Mouse (Mus musculus) layer of hippocampus, adult 9-11 months (tissue): ENCODE measurements around the gene U2af1.

ENCODE experiments used
- DNase-seq: peaks from one replicate; pipeline ENCODE4 v3.0.0; 2022

U2af1 gene

DNA sequence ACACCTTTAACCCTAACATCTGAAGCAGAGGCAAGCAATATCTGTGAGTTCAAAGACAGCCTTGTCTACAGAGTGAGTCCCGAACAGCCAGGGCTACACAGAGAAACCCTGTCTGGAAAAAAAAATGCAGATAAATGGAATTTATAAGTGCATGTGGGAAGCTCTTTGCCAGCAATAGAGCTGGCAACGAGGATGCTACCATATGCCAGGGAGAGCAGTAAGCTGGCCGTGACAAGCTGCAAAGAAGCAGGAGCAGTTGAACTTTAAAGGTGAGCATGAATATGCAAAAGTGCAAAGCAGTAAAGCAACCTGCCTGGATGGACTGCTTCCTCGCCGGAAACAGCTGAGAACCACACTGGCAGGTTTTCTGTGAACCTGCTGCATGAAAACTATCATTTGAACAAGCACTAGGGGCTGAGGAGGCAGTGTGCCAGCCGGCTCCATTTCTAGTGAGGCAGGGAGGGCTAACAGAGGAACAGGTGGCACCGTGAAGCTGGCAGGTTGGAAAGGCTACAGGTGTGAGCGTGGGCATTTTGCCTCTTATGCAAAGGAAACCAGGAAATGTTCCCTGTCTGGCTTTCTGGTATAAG is 2.1 kb upstream of the U2af1 start:
- DNase-seq: peak; percentile 90

DNA sequence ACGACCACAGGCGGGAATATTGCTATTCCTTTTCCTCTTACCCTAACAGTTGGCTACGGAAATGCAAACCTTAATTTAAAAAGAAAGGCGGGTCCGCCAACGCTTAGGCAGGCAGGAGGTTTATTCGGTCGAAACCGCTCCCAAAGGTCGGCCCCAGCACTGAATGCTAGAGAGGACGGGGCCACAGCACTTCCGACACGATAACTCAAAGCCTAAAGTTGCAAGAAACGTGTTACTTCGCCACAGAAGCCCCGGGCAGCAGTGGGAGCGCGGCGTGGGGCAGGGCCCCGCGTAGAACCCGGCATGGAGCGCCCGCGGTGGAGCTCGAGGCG is 590 bp downstream of the U2af1 start:
- no peak for DNase-seq

DNA sequence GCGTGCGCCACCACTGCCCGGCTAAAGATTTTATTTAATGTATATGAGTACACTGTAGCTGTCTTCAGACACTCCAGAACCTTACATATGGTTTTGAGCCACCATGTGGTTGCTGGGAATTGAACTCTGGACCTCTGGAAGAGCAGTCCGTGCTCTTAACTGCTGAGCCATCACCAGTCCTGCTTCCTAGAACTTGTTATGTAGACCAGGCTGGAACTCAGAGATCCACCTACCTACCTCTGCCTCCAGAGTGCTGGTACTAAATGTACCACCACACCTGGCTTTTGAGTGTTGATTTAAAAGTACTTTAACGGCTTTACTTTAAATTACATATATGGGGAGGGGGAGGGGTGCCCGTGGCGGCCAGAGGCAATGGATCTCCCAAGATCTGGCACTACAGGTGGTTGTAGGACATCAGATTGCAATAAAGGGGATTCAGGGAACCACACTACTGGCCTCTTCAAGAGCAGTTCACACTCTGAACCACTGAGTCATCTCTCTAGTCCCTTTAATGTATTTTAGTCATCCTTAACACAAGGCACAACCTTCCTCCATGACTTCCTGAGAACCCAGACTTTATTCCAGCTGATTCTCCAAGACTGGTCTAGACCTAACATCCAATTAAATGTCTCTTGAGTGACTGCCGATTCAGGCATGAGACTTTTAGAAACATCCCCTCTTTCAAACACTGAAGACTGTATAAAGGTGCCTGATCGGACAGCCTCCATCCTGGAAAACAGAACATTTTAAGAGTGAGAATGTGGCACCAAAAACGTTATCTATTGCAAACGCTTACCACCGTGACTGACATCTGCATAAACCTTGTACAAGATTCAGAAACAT is 1.3 kb downstream of the U2af1 start:
- DNase-seq: no peak

DNA sequence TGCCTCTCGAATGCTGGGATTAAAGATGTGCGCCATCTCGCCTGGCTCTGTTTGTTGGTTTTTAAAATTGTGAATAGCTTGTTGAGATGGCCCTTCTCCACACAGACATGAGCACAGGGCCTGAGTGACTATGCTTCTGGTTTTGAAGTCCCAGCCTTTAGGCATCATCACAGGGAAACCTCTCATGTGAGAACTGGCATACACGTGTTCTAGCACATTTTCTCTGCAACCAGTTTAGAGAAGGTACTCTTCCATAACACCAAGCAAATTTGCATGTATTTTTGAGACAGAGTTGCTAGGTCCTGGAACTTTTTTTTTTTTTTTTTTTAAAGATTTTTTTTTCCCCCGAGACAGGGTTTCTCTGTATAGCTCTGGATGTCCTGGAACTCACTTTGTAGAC is 2.0 kb downstream of the U2af1 start:
- no peak for DNase-seq

DNA sequence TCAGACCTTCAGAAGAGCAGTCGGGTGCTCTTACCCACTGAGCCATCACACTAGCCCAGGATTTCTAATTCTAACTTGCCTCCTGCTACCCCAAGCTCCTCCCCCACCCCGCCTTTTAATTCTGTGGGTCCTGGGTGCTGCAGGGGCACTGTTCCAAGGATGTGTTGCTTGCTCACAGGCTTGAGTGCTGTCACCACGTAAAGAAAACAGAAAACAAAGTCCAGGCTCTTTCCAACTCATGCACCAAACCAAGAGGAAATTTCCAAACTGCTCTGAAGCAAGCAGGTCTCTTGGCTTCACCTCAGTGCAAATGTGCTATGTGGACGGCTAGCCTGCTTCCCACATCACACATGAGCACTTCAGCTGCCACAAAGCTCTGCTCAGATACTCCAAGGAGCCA is 3.3 kb downstream of the U2af1 start:
- no peak for DNase-seq

DNA sequence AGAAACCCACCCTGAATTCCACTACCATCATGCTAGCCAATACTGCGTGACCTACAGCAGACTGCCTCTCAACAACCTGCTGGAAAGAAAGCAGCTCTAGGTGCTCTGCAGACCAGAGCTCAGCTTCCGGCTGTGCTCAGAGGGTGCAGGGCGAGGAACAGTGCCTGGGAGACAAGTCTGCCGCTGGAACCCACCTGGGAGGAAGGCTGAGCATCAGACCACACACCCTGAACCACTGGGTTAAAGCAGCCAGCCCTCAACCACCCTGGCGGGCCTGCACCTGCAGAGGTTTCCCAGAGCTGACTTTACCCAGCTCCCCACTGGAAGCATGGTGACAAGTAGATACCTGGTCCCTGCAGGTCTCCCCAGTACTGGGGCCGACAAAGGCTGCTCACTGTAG is 5.4 kb downstream of the U2af1 start:
- no peak for DNase-seq

DNA sequence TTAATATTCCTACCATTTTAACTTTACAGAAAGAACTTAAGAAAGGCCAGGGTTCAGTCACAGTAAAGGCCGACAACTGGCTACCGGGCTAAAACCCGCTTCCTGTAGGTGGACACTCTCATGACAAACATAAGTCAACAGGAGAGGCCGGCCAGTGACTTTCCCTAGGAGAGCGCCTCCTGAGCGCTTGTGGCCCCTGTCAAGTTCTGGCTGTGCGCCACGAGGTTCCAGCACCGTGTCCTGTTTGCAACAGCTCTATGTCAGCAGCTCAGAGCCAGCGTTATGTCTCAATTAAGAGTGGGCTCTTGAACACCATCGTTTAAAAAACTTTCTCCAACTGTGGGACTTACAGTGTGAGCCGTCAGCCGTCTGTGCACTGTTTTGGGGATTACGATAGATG is 6.5 kb downstream of the U2af1 start:
- no peak for DNase-seq

DNA sequence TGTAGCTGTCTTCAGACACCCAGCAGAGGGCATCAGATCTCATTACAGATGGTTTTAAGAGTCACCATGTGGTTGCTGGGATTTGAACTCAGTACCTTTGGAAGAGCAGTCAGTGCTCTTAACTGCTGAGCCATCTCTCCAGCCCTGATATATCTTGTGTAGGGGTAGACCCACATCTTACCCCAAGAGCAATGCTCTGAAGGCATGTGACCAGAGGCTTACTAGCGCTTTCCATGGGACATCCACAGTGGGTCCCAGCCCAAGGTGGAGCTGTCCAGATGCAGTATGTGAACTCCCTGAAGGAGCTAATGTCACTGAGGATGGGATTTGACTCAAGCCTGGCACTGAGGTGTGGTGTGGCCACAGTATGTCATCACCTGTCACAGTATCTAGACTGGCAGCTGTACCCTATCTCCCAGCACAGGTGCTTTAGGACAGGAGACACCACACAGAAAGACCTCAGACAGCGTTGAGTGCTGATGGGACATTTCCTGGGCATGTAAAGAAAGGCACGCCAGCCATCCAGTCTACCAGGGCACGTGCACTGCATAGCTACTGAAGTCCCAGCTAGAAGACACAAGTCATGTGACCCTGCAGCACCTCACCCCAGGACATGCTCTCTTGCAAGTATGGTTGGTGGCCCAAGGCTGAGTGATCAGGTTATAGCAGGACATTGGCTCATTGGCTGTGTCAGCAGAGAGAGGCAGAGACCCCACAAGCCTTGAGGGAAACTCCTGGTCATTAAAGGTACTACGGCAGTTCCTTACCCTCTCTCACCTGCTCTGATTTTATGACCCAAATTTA is 12.3 kb downstream of the U2af1 start:
- DNase-seq: no peak

DNA sequence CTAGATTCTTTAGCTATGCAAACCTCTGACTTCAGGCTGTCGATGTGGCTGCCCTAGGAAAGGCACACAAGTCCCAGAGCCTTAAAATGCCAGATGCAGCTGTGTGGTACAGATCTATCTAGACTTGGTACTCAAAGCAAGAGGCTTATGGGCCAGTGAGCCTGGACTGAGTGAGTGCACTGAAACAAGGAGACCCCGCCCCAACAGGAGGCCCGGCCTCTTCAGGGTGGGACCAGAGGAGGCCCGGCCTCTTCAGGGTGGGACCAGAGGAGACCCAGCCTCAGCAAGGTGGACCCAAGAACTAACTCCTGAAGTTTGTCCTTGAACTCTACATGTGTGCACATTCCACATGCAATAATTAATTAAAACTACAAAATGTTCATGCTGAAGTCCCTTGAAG is 15.8 kb downstream of the U2af1 start:
- DNase-seq: no peak

DNA sequence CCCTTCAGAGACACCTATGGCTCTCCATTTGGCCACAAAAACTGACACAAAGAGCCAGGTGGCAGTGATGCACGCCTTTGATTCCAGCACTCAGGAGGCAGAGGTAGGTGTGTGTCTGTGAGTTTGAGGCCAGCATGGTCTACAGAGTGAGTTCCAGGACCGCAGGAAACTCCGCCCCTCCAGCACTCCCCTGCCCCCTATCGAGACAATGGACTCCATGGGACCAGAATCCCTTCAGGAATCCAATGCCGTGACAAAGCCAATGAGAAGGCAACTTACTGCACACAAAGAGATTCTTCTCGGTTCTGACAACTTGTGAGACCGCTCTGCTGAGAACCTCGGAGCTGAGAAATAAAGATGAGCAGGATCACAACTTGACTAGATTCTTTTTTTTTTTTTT is 16.4 kb downstream of the U2af1 start:
- no peak for DNase-seq

DNA sequence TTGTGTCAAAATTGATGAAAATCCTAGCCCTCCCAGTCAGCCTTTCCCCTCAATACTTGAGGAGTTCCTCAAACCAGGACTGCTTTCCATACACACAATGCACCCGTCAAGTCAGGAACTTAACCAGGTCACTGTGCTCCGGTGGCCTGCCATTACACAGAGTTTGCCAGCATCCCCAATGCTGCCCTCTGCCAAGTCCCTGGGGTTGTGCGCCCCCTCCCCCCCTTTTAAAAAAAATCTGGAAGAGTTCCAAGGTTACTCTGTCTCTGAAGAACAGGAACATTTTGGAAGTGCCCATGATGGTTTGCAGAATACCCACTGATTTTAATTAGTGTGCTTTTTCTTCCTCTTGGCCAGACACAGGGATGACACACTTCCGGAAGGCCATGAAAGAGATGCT is 19.0 kb downstream of the U2af1 start:
- no peak for DNase-seq

DNA sequence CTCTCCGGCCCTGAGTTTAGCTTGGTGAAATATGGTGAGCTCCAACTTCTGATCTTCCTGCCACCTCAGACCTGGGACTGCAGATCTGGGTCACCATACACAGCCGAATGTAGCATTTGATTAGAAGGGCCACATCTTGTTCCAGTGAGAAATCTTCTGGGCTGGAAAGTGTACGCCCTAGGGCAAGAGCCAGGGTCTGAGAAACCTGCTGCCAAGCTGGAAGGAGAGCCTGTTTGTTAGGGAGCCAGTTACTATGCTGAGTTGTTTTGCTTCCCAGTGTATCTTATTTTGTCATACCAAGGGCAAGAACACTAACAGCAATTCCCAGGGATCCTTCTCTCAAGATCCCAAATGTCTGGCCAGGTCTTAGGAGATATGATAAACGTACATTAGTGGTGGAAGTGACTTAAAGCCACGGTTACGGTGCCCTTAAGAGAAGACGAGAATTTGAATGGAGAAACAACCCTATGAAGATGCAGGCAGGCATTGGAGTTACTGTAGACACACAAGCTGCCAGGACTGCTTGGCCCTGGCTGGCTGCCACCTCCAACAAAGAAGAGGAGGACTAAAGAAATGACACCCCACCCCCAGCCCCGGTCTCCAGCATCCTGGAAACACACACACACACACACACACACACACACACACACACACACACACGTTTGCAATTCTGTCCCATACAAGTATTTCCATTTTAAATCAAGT is 20.7 kb downstream of the U2af1 start:
- DNase-seq: peak; percentile 52

DNA sequence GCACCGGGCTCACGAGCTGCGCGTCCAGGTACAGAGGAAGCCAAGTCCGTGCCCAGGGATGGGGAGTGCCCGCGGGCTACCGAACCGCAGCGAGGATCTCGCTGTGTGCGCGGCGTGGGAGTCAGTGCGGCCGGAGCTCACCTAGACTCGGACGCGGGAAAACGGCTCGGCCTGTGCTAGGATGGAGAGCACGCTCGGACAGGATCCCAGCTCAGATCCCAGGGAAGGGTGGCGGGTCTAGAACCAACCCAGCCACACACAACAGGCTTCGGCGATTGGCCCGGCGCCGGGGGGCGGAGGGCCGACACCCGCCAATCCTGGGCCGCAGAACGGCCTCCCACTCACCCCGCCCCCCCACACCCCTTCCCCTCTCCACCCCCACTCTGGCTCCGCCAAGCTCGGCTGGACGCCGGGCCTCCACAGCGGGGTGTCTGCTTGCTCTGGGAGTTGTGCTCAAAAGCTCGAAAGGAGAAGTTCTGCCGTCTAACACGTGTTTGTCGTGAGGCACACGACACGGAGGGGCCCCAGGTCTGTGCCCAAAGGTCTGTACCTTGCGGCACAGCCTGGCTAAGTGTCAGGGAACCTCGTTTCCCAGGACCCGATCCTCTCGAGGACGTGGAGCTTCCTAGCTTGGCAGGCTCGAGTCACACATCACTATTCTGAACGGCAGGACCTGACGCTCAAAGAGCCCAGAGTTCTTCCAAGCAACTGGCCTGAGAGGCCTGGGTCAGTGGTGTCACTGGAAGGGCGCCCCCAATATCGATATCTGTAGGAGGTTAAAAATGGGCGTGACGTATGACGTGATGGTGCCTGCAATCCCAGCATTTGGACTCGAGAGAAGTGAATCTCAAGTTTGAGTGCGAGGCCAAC is 21.5 kb downstream of the U2af1 start, which contains the start of gene Cbs:
Cbs (minus strand) TSS at position 297 of the 870 bp plus-strand sequence.
- DNase-seq: peak; percentile 71

DNA sequence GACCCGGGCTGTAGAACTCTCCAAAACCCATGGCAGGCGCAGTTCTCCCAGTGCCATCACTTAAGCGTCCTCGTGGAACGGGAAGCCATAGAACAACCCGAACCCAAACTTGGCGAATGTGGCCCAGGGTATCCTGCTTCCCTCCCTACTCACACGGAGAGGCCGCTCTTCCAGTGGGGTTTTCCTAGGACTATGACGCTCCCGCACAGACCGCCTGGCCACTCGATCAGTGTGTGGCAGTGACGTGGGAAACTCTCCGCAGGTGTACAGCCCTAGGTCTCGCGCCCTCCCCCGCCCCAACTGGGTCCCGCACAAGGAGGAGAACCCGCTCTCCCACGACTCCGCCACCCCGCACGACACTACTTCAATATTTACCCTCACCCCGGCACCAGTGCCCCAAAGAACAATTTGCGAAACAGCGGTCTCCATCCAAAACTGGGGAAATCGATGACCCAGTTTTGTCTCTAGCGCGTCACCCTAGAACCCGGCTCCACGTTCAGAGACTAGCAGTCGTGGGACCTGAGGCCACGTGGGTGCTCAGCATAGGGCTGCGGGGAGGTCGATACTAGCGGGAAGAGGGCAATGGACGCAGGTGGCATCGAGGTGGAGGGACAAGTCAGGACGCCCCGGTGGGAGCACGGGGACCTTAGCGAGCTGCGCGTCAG is 22.3 kb downstream of the U2af1 start:
- no peak for DNase-seq

DNA sequence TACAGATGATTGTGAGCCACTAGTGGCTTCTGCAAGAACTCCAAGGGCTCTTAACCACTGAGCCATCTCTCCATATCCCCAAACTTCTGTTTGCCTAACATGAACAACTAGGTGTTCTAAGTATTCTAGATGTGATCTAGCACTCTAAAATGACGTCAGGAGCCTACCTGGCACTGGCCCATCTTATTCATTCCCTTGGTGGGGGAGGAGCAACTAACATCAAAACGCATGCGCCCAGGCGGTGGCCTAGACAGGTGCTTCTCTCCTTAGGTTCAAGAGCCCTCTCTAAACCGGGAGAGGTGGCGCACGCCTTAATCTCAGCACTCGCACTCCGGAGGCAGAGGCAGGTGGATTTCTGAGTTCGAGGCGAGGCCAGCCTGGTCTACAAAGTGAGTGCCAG is 22.9 kb downstream of the U2af1 start:
- no peak for DNase-seq

DNA sequence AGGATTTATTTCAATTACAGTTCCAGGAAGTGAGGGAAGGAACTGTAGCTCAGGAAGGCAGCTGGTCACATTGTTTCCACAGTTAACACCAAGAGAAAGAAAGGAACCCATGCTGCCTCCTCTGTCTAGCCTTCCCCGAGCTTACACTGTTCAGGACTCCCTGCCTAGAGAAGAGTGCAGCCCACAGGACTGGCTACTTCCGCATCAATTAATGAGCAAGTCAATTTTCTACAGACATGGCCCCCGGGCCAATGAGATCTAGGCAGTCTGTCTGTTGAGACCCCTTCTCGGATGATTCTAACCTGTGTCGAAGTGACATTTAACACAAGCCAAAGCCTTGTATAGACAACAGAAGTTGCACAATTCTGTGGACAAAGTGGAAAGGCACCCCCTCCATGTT is 23.8 kb downstream of the U2af1 start:
- no peak for DNase-seq

DNA sequence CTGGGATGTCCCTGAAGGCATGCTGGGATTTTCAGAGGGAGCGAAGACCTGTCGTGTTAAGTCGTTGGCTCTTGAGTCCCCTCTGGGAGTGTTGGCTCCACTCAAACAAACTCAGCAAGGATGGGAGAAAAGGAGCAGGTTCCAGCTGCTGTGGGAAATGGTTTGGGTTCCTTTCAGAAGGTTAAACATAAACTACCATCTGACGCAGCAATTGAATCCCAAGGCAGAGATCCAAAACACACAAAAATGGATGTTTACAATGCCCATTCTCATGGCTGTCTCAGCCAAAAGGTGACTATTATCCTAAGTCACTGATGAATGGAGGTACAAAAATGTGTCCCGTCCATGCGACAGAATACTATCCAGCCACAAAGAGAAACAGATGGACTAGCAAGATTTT is 25.7 kb downstream of the U2af1 start:
- DNase-seq: no peak

DNA sequence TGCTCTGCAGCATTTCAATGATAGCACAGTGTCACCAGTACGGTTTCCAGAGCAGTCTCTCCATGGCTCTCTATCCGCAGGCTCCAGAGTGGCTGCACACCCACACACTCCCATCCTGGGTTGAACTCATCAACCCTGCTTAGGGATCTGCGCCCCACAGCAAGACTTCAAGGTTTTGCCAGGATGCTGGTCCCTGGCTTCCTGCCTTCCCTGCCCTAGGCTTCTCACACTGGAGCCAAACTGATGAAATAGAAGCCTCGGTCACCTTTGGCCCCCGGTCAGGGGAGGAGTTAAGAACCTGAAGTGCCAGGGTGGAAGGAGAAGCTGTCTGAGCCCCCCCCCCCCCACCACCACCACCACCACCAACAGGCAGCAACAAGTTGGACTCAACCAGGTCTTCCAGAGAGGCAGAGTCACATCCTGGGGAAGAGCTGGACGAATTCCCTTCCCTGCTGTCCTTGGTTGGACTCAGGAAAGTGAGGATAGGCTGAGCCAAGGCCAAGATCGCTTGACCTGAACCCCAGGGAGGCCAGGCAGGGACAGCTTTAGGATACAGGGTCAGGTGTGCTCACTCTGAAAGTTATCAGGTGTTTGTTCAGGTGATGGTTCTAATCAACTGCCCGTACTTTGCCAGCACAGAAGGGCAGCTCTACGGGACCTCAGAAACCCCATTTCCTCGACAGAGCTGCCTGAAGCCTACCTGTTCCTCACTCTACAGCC is 27.5 kb downstream of the U2af1 start:
- DNase-seq: no peak

DNA sequence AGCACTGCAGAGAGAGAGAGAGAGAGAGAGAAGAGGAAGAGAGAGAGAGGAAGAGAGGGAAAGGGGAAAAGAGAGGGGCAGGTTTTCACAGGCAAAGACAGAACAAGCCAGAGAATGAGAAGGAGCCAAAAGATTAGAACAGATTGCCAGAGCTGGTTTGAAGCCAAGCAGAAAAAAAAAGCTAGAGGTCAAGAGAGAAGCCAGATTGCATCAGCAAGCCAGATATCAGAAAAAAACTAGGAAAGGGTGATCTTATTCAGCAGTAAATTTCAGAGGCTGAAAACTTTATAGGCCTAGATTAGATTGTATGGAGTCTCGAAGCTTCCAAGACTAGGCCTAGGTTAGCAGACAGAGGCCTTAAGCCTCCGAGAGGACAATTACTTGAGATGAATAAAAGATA is 30.7 kb downstream of the U2af1 start:
- DNase-seq: no peak

DNA sequence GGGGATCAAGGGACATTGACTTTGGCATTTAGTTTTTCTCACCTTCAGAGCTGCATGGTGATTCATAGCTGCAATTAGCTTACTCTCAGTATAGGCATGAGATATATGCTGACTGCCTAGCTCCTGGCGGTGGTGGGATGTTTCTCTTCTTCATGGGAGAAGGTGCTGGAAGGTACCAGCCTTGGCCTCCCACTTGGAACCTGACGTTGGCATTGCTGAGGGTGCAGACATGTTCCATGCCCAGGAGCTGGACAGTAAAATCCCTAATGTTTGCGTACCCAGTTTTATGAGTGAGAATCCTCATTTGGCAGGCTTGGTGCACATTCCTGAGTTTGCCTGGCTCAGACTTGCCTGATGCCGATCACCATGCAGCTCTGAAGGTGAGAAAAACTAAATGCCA is 35.6 kb downstream of the U2af1 start:
- no peak for DNase-seq

DNA sequence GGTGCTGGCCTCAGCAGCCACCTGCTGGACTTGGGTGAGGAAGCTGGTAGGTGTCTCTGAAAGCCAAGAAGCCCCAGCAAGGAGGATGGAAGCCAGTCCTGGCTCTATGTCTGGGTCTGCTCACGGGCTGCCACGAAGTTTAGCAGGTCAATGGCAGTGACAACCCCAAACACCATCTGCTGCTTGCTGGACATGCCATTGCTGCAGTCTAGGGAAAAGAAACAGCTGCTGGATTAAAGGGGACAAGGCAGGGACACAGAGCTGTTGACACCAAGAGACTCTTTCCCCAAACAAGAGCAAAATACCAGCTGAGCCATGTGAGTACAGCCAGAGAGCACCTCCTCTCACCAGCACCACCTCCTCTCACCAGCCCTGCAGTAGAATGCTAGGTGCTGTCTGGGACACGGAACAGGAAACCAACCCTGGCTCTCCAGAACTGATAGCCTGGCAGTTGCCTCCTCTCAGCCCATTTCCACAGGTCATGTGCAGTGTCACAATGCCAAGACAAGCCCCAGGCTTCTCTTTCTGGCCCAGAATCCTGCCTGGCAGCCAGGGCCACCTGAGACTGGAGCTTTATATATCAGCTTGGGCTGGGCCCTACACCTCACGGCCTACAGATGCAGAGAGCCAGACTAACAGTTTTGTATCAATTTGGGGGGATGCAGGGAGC is 45.5 kb downstream of the U2af1 start:
- no peak for DNase-seq
